Mouse (Mus musculus): Measurements from ENCODE around the gene Syce2. TPM values are rescaled to one million over a fixed set of nuclear protein-coding genes. Genes with fewer than 3 reads are reported as not detected.

Gene Syce2
- polyA plus RNA-seq, 1 experiment from 2014 or later, result 25.2 TPM

DNA sequence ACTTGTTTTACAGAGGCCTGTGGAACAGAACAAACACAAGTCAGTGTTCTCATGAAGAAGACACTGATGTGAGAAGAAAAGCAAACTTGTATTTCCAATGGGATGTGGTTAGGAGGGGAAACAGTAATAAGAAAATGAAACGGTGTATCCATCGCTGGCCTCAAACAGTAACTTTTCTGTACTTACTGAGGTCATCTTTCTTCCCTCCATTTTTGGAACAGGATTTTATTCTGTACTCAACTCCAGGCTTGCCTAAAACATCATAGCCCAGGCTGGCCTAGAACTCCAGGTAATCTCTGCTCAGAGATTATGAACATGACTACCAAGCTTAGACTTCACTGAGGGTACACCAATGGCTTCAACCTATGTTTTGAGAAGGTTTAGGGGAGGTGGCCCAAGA lies 32.5 kb upstream of the Syce2 start:
- Histone ChIP-seq H3K36me3 (ENCODE audit: control insufficient read depth, insufficient read depth, low read length) (peaks cover 83% of the 10 kb centered on the region), H3K4me2 (ENCODE audit: low read length) (peak overlapping the region; percentile 72), H3K27ac (replicated peaks in 1 of 2; ENCODE audit: control insufficient read depth in 1 of 2, insufficient read depth in 1 of 2, low read depth in 2 of 2, low read length in 2 of 2) (peak overlapping the region in 1 of 2 experiments; percentile 85; a peak in 1 of 4 replicates), H3K27me3 (ENCODE audit: control insufficient read depth, insufficient read depth, low read length) (no peaks in the 10 kb centered on the region), H3K4me3 (ENCODE audit: control insufficient read depth in 1 of 2, insufficient read depth in 1 of 2, low read depth in 1 of 2, low read length in 2 of 2) (peak overlapping the region in 1 of 2 experiments; percentile 77; a peak in 3 of 4 replicates), H3K4me1 (ENCODE audit: control insufficient read depth in 2 of 2, insufficient read depth in 2 of 2, low read length in 2 of 2) (peaks cover 11 to 34% of the 10 kb centered on the region in 2 experiments), H3K9me3 (ENCODE audit: control insufficient read depth, low read length) (no peaks in the 10 kb centered on the region), H3K9ac (ENCODE audit: low read length) (peak overlapping the region; percentile 86)
- ATAC-seq (ENCODE audit: insufficient number of reproducible peaks, insufficient read depth, low FRiP score, low read depth), result no peak
- WGBS, result 92% methylated on average over 2 of the region's 2 CpGs

GRCm38 (mm10) chr8:84839875-84840247 lies 32.0 kb upstream of the Syce2 start:
- no peak for ATAC-seq (ENCODE audit: insufficient number of reproducible peaks, insufficient read depth, low FRiP score, low read depth)
- H3K27me3 ChIP-seq (ENCODE audit: control insufficient read depth, insufficient read depth, low read length), result no peaks in the 10 kb centered on the region
- H3K9me3 ChIP-seq (ENCODE audit: control insufficient read depth, low read length), result no peaks in the 10 kb centered on the region
- H3K4me1 ChIP-seq (ENCODE audit: control insufficient read depth in 2 of 2, insufficient read depth in 2 of 2, low read length in 2 of 2), result peaks cover 13 to 34% of the 10 kb centered on the region in 2 experiments
- peaks cover 83% of the 10 kb centered on the region for H3K36me3 ChIP-seq (ENCODE audit: control insufficient read depth, insufficient read depth, low read length)
- H3K4me2 ChIP-seq (ENCODE audit: low read length), result peak overlapping the region; percentile 72
- H3K27ac ChIP-seq (replicated peaks in 1 of 2; ENCODE audit: control insufficient read depth in 1 of 2, insufficient read depth in 1 of 2, low read depth in 2 of 2, low read length in 2 of 2), result peak overlapping the region; percentile 67 to 85
- WGBS, result 2% methylated on average over 7 of the region's 7 CpGs
- H3K4me3 ChIP-seq (ENCODE audit: control insufficient read depth in 1 of 2, insufficient read depth in 1 of 2, low read depth in 1 of 2, low read length in 2 of 2), result peak overlapping the region; percentile 77 to 91
- peak overlapping the region; percentile 86 for H3K9ac ChIP-seq (ENCODE audit: low read length)

DNA sequence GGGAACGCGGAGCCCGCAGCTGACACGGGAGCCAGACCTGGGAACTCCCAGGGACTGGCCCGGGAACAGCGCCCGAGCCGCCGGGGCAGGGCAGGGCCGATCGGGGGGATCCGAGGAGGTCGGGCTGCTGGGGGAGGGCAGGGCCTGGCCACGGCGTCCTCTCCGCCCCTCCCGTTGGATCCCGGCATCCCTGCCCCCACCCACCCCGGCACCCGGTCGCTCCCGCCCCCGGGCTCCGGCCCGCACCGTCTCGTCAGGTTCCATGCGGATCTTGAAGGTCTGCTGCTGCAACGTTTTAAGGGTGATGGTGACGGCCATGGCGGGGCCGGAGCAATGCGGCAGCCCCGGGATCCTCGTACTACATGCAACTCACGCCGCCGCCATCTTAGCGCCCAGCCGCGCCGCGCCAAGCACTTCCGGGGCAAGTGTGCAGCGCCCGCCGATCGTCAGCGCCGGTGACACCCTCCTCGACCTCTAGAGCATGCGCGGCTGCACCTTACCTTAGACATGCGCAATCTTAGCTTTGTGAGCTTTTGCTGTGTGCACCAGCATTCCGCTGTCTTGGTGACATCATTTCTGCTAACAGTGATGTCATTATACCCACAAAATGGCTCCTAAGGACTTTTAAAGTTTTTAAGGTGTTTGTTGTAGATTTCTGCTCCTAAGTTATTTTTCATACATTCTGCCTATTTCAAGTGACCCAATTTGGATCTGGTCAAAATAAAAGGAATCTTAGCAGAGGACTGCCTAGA lies 31.5 kb upstream of the Syce2 start, which contains the start of gene Rad23a:
TSS of gene Rad23a (minus strand) at position 418 of the 752 bp plus-strand sequence.
- under 1% methylated on average over 48 of the region's 55 CpGs for WGBS
- H3K9me3 ChIP-seq (ENCODE audit: control insufficient read depth, low read length), result no peaks in the 10 kb centered on the region
- peak within 1 kb of the TSS; percentile 72 for H3K4me2 ChIP-seq (ENCODE audit: low read length)
- ATAC-seq (ENCODE audit: insufficient number of reproducible peaks, insufficient read depth, low FRiP score, low read depth), result peak; percentile 91
- H3K9ac ChIP-seq (ENCODE audit: low read length), result peak within 1 kb of the TSS; percentile 86
- H3K36me3 ChIP-seq (ENCODE audit: control insufficient read depth, insufficient read depth, low read length), result peaks cover 83% of the 10 kb centered on the region
- peaks cover 10 to 34% of the 10 kb centered on the region in 2 experiments for H3K4me1 ChIP-seq (ENCODE audit: control insufficient read depth in 2 of 2, insufficient read depth in 2 of 2, low read length in 2 of 2)
- no peaks in the 10 kb centered on the region for H3K27me3 ChIP-seq (ENCODE audit: control insufficient read depth, insufficient read depth, low read length)
- H3K4me3 ChIP-seq (ENCODE audit: control insufficient read depth in 1 of 2, insufficient read depth in 1 of 2, low read depth in 1 of 2, low read length in 2 of 2), result peak within 1 kb of the TSS; percentile 77 to 91
- peak within 1 kb of the TSS; percentile 81 to 85 for H3K27ac ChIP-seq (replicated peaks in 1 of 2; ENCODE audit: control insufficient read depth in 1 of 2, insufficient read depth in 1 of 2, low read depth in 2 of 2, low read length in 2 of 2)

DNA sequence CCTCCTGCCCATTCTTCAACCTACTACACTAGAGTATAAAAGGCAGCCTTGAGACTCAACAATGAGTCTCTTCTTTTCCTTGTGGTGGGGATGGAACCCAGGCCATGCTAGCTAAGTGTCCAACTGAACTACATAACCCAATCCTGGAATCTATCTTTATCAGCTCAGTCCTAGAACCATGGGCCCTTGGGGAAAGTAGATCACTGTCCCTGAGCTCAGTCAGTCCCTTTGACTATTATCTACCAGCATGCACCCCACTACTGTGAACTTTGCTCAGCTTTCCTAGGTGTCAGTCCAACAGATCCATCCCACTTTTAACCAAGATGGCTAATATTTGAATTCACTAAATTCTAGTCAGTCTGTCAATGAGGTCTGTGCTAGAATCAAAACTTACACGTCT lies 30.4 kb upstream of the Syce2 start:
- Histone ChIP-seq H3K4me3 (ENCODE audit: control insufficient read depth in 1 of 2, insufficient read depth in 1 of 2, low read depth in 1 of 2, low read length in 2 of 2) (no peak overlapping the region), H3K4me2 (ENCODE audit: low read length) (0 out of 2 replicates have a peak overlapping the region, but pooled peaks have one; percentile 72), H3K27me3 (ENCODE audit: control insufficient read depth, insufficient read depth, low read length) (no peaks in the 10 kb centered on the region), H3K9me3 (ENCODE audit: control insufficient read depth, low read length) (no peaks in the 10 kb centered on the region), H3K36me3 (ENCODE audit: control insufficient read depth, insufficient read depth, low read length) (peaks cover 76% of the 10 kb centered on the region), H3K9ac (ENCODE audit: low read length) (no peak overlapping the region), H3K27ac (replicated peaks in 1 of 2; ENCODE audit: control insufficient read depth in 1 of 2, insufficient read depth in 1 of 2, low read depth in 2 of 2, low read length in 2 of 2) (0 out of 4 replicates have a peak overlapping the region, but pooled peaks of 1 of the 2 experiments have one; percentile 85), H3K4me1 (ENCODE audit: control insufficient read depth in 2 of 2, insufficient read depth in 2 of 2, low read length in 2 of 2) (peaks cover 7 to 28% of the 10 kb centered on the region in 2 experiments)
- ATAC-seq (ENCODE audit: insufficient number of reproducible peaks, insufficient read depth, low FRiP score, low read depth), result no peak
- 71% methylated on average over 1 of the region's 1 CpGs for WGBS

DNA sequence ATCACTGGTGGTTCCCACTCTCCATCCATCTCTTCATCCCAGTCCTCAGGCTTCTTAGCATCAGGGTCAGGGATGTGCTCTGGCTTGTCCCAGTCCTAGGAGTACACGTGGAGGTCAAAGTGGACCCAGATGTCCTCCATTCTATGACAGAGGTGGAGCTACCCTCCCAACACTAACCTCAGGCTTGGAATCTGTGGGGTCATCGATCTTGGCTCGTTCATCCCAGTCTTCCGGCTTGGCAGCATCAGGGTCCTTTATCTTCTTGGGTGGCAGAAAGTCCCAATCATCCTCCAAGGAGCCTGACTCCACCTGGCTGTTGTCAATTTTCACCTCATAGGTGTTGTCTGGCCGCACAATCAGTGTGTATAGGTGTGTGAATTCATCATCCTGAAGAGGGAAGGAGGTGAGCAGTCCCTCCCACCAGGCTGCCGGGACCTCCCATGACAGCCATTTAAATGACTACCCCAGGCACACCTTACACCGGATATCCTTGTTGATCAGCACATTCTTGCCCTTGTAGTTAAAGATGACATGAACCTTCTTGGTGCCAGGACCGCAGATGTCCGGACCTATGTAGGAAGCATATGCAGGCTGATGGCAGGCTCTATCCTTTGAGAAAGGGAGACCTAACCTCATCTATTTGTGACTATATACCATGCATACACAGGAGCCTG lies 27.4 kb upstream of the Syce2 start:
- Histone ChIP-seq H3K9ac (ENCODE audit: low read length) (peak overlapping the region; percentile 97), H3K9me3 (ENCODE audit: control insufficient read depth, low read length) (no peaks in the 10 kb centered on the region), H3K4me1 (ENCODE audit: control insufficient read depth in 2 of 2, insufficient read depth in 2 of 2, low read length in 2 of 2) (peaks cover 12 to 30% of the 10 kb centered on the region in 2 experiments), H3K4me2 (ENCODE audit: low read length) (peak overlapping the region; percentile 81), H3K27ac (replicated peaks in 1 of 2; ENCODE audit: control insufficient read depth in 1 of 2, insufficient read depth in 1 of 2, low read depth in 2 of 2, low read length in 2 of 2) (no peak overlapping the region), H3K4me3 (ENCODE audit: control insufficient read depth in 1 of 2, insufficient read depth in 1 of 2, low read depth in 1 of 2, low read length in 2 of 2) (0 out of 4 replicates have a peak overlapping the region, but pooled peaks of 1 of the 2 experiments have one; percentile 3), H3K36me3 (ENCODE audit: control insufficient read depth, insufficient read depth, low read length) (peaks cover 48% of the 10 kb centered on the region), H3K27me3 (ENCODE audit: control insufficient read depth, insufficient read depth, low read length) (no peaks in the 10 kb centered on the region)
- no peak for ATAC-seq (ENCODE audit: insufficient number of reproducible peaks, insufficient read depth, low FRiP score, low read depth)
- 75% methylated on average over 9 of the region's 9 CpGs for WGBS

- H3K9ac ChIP-seq (ENCODE audit: low read length), result peak overlapping the region; percentile 97
- peaks cover 12 to 28% of the 10 kb centered on the region in 2 experiments for H3K4me1 ChIP-seq (ENCODE audit: control insufficient read depth in 2 of 2, insufficient read depth in 2 of 2, low read length in 2 of 2)
- H3K36me3 ChIP-seq (ENCODE audit: control insufficient read depth, insufficient read depth, low read length), result peaks cover 48% of the 10 kb centered on the region
- H3K4me3 ChIP-seq (ENCODE audit: control insufficient read depth in 1 of 2, insufficient read depth in 1 of 2, low read depth in 1 of 2, low read length in 2 of 2), result peak overlapping the region; percentile 92 to 98
- 14% methylated on average over 12 of the region's 12 CpGs for WGBS
- no peaks in the 10 kb centered on the region for H3K9me3 ChIP-seq (ENCODE audit: control insufficient read depth, low read length)
- no peaks in the 10 kb centered on the region for H3K27me3 ChIP-seq (ENCODE audit: control insufficient read depth, insufficient read depth, low read length)
- peak overlapping the region; percentile 81 for H3K4me2 ChIP-seq (ENCODE audit: low read length)
- peak overlapping the region; percentile 80 to 84 for H3K27ac ChIP-seq (replicated peaks in 1 of 2; ENCODE audit: control insufficient read depth in 1 of 2, insufficient read depth in 1 of 2, low read depth in 2 of 2, low read length in 2 of 2)
- no peak for ATAC-seq (ENCODE audit: insufficient number of reproducible peaks, insufficient read depth, low FRiP score, low read depth)
Observed at GRCm38 (mm10) chr8:84845355-84846093, 26.4 kb upstream of the Syce2 start.

DNA sequence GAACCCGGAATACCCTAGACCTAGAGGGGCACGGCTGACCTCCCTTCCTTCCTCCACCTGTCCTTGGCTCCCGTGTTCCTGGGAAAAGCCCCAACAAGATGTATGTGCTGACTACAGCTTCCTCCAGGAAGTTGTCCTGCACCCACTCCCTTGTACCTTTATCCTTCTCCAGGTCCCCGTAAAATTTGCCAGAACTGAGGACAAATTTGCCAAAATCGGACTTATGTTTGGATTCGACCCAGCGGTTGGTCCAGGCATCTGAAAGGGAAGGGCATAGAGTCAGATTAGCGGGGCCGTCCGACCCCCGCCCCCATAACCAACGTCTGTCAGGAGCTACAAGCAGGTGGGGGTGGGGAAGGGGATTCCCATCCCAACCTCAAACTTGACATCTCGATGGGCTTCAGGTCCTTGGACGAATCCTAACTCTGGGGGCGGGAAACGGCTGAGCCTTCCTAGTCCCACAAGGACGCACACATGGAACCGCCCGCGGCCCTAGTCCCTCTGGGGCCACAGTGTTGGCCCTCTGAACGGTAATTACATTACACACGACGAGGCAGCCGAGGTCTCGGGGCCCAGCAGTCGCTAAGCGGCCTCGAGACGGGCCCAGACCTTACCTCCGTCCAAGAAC lies 25.7 kb upstream of the Syce2 start:
- peak overlapping the region; percentile 81 for H3K4me2 ChIP-seq (ENCODE audit: low read length)
- no peak; the same call in 1 of the 2 replicates for ATAC-seq (ENCODE audit: insufficient number of reproducible peaks, insufficient read depth, low FRiP score, low read depth)
- peaks cover 12 to 28% of the 10 kb centered on the region in 2 experiments for H3K4me1 ChIP-seq (ENCODE audit: control insufficient read depth in 2 of 2, insufficient read depth in 2 of 2, low read length in 2 of 2)
- H3K9ac ChIP-seq (ENCODE audit: low read length), result peak overlapping the region; percentile 97
- H3K9me3 ChIP-seq (ENCODE audit: control insufficient read depth, low read length), result no peaks in the 10 kb centered on the region
- WGBS, result under 1% methylated on average over 30 of the region's 30 CpGs
- H3K36me3 ChIP-seq (ENCODE audit: control insufficient read depth, insufficient read depth, low read length), result peaks cover 46% of the 10 kb centered on the region
- peak overlapping the region; percentile 92 to 98 for H3K4me3 ChIP-seq (ENCODE audit: control insufficient read depth in 1 of 2, insufficient read depth in 1 of 2, low read depth in 1 of 2, low read length in 2 of 2)
- H3K27me3 ChIP-seq (ENCODE audit: control insufficient read depth, insufficient read depth, low read length), result no peaks in the 10 kb centered on the region
- H3K27ac ChIP-seq (replicated peaks in 1 of 2; ENCODE audit: control insufficient read depth in 1 of 2, insufficient read depth in 1 of 2, low read depth in 2 of 2, low read length in 2 of 2), result peak overlapping the region; percentile 80 to 84
